In the genomic region with DNA sequence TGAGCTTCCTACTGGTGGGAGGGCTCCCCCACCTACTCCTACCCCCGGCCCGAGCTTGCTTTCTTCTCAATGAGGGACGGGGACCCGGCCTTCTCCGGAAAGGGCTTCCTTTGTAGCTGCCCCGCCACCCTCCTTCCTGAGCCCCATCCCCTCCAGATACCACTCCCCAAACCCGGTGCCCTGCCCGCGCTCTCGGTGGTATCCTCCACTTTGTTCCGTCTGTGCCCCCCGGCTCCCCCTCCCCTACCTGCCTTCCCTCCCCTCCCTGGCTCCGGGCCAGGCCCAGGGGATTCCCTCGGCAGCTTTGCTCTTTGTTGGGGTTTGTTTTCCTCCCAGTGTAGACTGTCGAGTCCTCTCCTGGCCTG, we compare ENCODE assay signal across 8 mouse cellular contexts. TPM values are rescaled to one million over a fixed set of nuclear protein-coding genes. Genes with fewer than 3 reads are reported as not detected.
DNase-seq lines count a peak whose midpoint lies in the region; ATAC-seq and TF ChIP-seq lines count a peak whose summit lies in the region.

No protein-coding gene starts in this region.

- H3K9ac ChIP-seq in forebrain, postnatal 0 days, result peak overlapping the region; percentile 84
- peak overlapping the region; percentile 55; the same call in 1 of the 2 replicates for H3K9ac ChIP-seq in liver, embryonic 16.5 days (ENCODE audit: low read depth, low read length)

- no peak for TF ChIP-seq CTCF in layer of hippocampus, adult 2 months (conservative IDR thresholded peaks at IDR 0.05)
- no peak for TF ChIP-seq CTCF in bone marrow, adult 2 months (IDR thresholded peaks at IDR 0.05; ENCODE audit: control insufficient read depth, insufficient read depth, low read length)
- no peak for TF ChIP-seq CTCF in forebrain, postnatal 0 days (IDR thresholded peaks at IDR 0.05; ENCODE audit: low read depth)
- TF ChIP-seq CTCF in thymus, adult 2 months (IDR thresholded peaks at IDR 0.05; ENCODE audit: borderline replicate concordance, control insufficient read depth, extremely low read depth, insufficient read depth, low read length, poor library complexity), result no peak

- H3K4me2 ChIP-seq in forebrain, postnatal 0 days (ENCODE audit: low read depth), result peak overlapping the region; percentile 77
- H3K4me2 ChIP-seq in liver, embryonic 16.5 days (ENCODE audit: low read depth, low read length), result peak overlapping the region; percentile 71

- peak overlapping the region; percentile 86 for H3K4me3 ChIP-seq in layer of hippocampus, adult 2 months
- H3K4me3 ChIP-seq in bone marrow, adult 2 months (replicated peaks; ENCODE audit: control insufficient read depth, low read depth, low read length), result peak overlapping the region; percentile 43
- H3K4me3 ChIP-seq in forebrain, postnatal 0 days (ENCODE audit: low read depth, low read length), result peak overlapping the region; percentile 91
- peak overlapping the region; percentile 69 for H3K4me3 ChIP-seq in liver, embryonic 16.5 days (ENCODE audit: low read depth, low read length)
- peak overlapping the region; percentile 95 for H3K4me3 ChIP-seq in thymus, adult 2 months (ENCODE audit: control insufficient read depth, insufficient read depth, low read length)

- DNase-seq in layer of hippocampus, adult 2 months (ENCODE audit: low spot score in 2 of 2), result no peak
- no peak for DNase-seq in layer of hippocampus, postnatal 14 days (ENCODE audit: low spot score in 2 of 2)
- peak; percentile 35 for DNase-seq in forebrain, postnatal 0 days
- DNase-seq in thymus, adult 2 months, result peak; percentile 50
- no peak for DNase-seq in layer of hippocampus, adult 9-10 months (ENCODE audit: low spot score)
- DNase-seq in adrenal gland, postnatal 25 days, result no peak

- WGBS in bone marrow, adult 2 months, result 3% methylated on average over 15 of the region's 15 CpGs
- WGBS in forebrain, postnatal 0 days, result 1% methylated on average over 15 of the region's 15 CpGs
- WGBS in liver, embryonic 16.5 days (ENCODE audit: insufficient replicate concordance), result 2% methylated on average over 14 of the region's 15 CpGs
- under 1% methylated on average over 15 of the region's 15 CpGs for WGBS in thymus, adult 2 months

- peak overlapping the region; percentile 77; the same call in 1 of the 2 replicates for H3K27ac ChIP-seq in layer of hippocampus, adult 2 months
- H3K27ac ChIP-seq in bone marrow, adult 2 months (ENCODE audit: control insufficient read depth, insufficient read depth, low read depth, low read length, poor library complexity), result no peak overlapping the region
- peak overlapping the region; percentile 76 for H3K27ac ChIP-seq in forebrain, postnatal 0 days (ENCODE audit: low read depth, low read length)
- no peak overlapping the region for H3K27ac ChIP-seq in liver, embryonic 16.5 days (ENCODE audit: low read length)
- H3K27ac ChIP-seq in thymus, adult 2 months (ENCODE audit: control insufficient read depth, insufficient read depth, low read length), result no peak overlapping the region

- H3K9me3 ChIP-seq in forebrain, postnatal 0 days (ENCODE audit: low read length), result no peaks in the 10 kb centered on the region
- no peaks in the 10 kb centered on the region for H3K9me3 ChIP-seq in liver, embryonic 16.5 days (replicated peaks; ENCODE audit: control insufficient read depth, low read length)

- H3K27me3 ChIP-seq in forebrain, postnatal 0 days (ENCODE audit: insufficient read depth, low read length), result peaks cover 4% of the 10 kb centered on the region; the same call in 1 of the 2 replicates
- H3K27me3 ChIP-seq in liver, embryonic 16.5 days (ENCODE audit: control insufficient read depth, insufficient read depth, low read depth, low read length), result peaks cover 40% of the 10 kb centered on the region
- no peaks in the 10 kb centered on the region; the same call in 1 of the 2 replicates for H3K27me3 ChIP-seq in thymus, adult 2 months (ENCODE audit: control insufficient read depth, insufficient read depth, low read length)

- no peaks in the 10 kb centered on the region for H3K4me1 ChIP-seq in bone marrow, adult 2 months (ENCODE audit: control insufficient read depth, insufficient read depth, low read length)
- H3K4me1 ChIP-seq in forebrain, postnatal 0 days (ENCODE audit: insufficient read depth), result peaks cover 29% of the 10 kb centered on the region
- H3K4me1 ChIP-seq in liver, embryonic 16.5 days (ENCODE audit: control insufficient read depth, low read depth, low read length), result peaks cover 6% of the 10 kb centered on the region
- peaks cover 19% of the 10 kb centered on the region for H3K4me1 ChIP-seq in thymus, adult 2 months (replicated peaks; ENCODE audit: control insufficient read depth, insufficient read depth, low read length)

- peaks cover 24% of the 10 kb centered on the region for H3K36me3 ChIP-seq in forebrain, postnatal 0 days (ENCODE audit: insufficient read depth)
- no peaks in the 10 kb centered on the region; the same call in 1 of the 2 replicates for H3K36me3 ChIP-seq in liver, embryonic 16.5 days (ENCODE audit: control insufficient read depth, insufficient read depth)
- peaks cover 6% of the 10 kb centered on the region for H3K36me3 ChIP-seq in thymus, adult 2 months (ENCODE audit: control insufficient read depth, insufficient read depth, low read length)

- no peak for TF ChIP-seq POLR2A in bone marrow, adult 2 months (IDR thresholded peaks at IDR 0.05; ENCODE audit: borderline replicate concordance, control insufficient read depth, low read depth, low read length)
- TF ChIP-seq POLR2A in thymus, adult 2 months (IDR thresholded peaks at IDR 0.05; ENCODE audit: control insufficient read depth, extremely low read depth, insufficient read depth, low read length, poor library complexity), result no peak

- ATAC-seq in forebrain, postnatal 0 days, result no peak
- no peak for ATAC-seq in liver, embryonic 16.5 days (ENCODE audit: low read depth)

RNA-seq across cellular contexts. Expression of a gene that starts 0.8 kb away (rescaled TPM):
- 1 to 10 TPM; 2.9 to 3.1 TPM for total RNA-seq in layer of hippocampus, adult 2 months (2021)
- 1 to 10 TPM; 3.6 to 4.2 TPM for total RNA-seq in layer of hippocampus, postnatal 14 days (2021)
- polyA plus RNA-seq in bone marrow, adult 2 months (2011; ENCODE audit: insufficient read depth, insufficient read length, low replicate concordance, missing spikeins), result 0.34 and 2.8 TPM in 2 replicates
- total RNA-seq in forebrain, postnatal 0 days (2014; rRNA removed), result 9.2 and 15.2 TPM in 2 replicates
- 6.4 TPM in 2 replicates for polyA plus RNA-seq in forebrain, postnatal 0 days (2015; fragmentation: Nextera tagmentation; extraction: Ambion mirVana)
- 2.6 and 3.3 TPM in 2 replicates for polyA plus RNA-seq in liver, embryonic 16.5 days (2015; fragmentation: Nextera tagmentation; extraction: Ambion mirVana)
- polyA plus RNA-seq in thymus, adult 2 months (2012; rRNA removed), result 20.6 and 22.5 TPM in 2 replicates
- total RNA-seq in adrenal gland, postnatal 25 days (2021), result 8.9 and 9.8 TPM in 2 replicates

RNA-seq across cellular contexts. Expression of a gene that starts 17.2 kb away (rescaled TPM):
- 10 to 100 TPM; 10.2 to 11.3 TPM for total RNA-seq in layer of hippocampus, adult 2 months (2021)
- 10 to 100 TPM; 15.0 to 15.2 TPM for total RNA-seq in layer of hippocampus, postnatal 14 days (2021)
- 3.3 and 7.4 TPM in 2 replicates for polyA plus RNA-seq in bone marrow, adult 2 months (2011; ENCODE audit: insufficient read depth, insufficient read length, low replicate concordance, missing spikeins)
- total RNA-seq in forebrain, postnatal 0 days (2014; rRNA removed), result 14.2 and 21.9 TPM in 2 replicates
- polyA plus RNA-seq in forebrain, postnatal 0 days (2015; fragmentation: Nextera tagmentation; extraction: Ambion mirVana), result 5.3 and 8.5 TPM in 2 replicates
- polyA plus RNA-seq in liver, embryonic 16.5 days (2015; fragmentation: Nextera tagmentation; extraction: Ambion mirVana), result 3.0 and 3.1 TPM in 2 replicates
- polyA plus RNA-seq in thymus, adult 2 months (2012; rRNA removed), result 8.1 and 8.2 TPM in 2 replicates
- 9.2 and 13.0 TPM in 2 replicates for total RNA-seq in adrenal gland, postnatal 25 days (2021)

RNA-seq across cellular contexts. Expression of a gene that starts 35.6 kb away (rescaled TPM):
- not detected for total RNA-seq in layer of hippocampus, adult 2 months (2021)
- not detected for total RNA-seq in layer of hippocampus, postnatal 14 days (2021)
- not detected in 2 replicates for polyA plus RNA-seq in bone marrow, adult 2 months (2011; ENCODE audit: insufficient read depth, insufficient read length, low replicate concordance, missing spikeins)
- not detected in 2 replicates for total RNA-seq in forebrain, postnatal 0 days (2014; rRNA removed)
- polyA plus RNA-seq in forebrain, postnatal 0 days (2015; fragmentation: Nextera tagmentation; extraction: Ambion mirVana), result not detected in 2 replicates
- not detected in 2 replicates for polyA plus RNA-seq in liver, embryonic 16.5 days (2015; fragmentation: Nextera tagmentation; extraction: Ambion mirVana)
- polyA plus RNA-seq in thymus, adult 2 months (2012; rRNA removed), result 0.11 and 0.17 TPM in 2 replicates
- total RNA-seq in adrenal gland, postnatal 25 days (2021), result not detected in 2 replicates

Comparison
In these comparisons a context has a peak if more than half of its experiments do, and no peak if none do; other contexts are left out.
1. DNase-seq: peak in forebrain, postnatal 0 days (single experiment) and thymus, adult 2 months (single experiment); none in layer of hippocampus, adult 2 months (0 of 2), layer of hippocampus, postnatal 14 days (0 of 2), layer of hippocampus, adult 9-10 months (single experiment) and adrenal gland, postnatal 25 days (single experiment).
2. H3K27ac ChIP-seq: peak in layer of hippocampus, adult 2 months (single experiment) and forebrain, postnatal 0 days (single experiment); none in bone marrow, adult 2 months (single experiment), liver, embryonic 16.5 days (single experiment) and thymus, adult 2 months (single experiment).
3. H3K4me3 ChIP-seq: peak in every context shown above with its lines; median percentile 95 in thymus, adult 2 months; 91 in forebrain, postnatal 0 days; 86 in layer of hippocampus, adult 2 months; 69 in liver, embryonic 16.5 days; 43 in bone marrow, adult 2 months.